Mouse (Mus musculus): ENCODE measurements around the gene S1pr1. TPM values are rescaled to one million over a fixed set of nuclear protein-coding genes. Genes with fewer than 3 reads are reported as not detected.

Gene S1pr1
- polyA plus RNA-seq, 1 experiment from 2014 or later: 1.6 TPM

GRCm38 (mm10) chr3:115702089-115702488 lies 12.8 kb downstream of the S1pr1 start:
- CTCF ChIA-PET: interaction anchor here (4.6 kb wide), 1 partner anchor 11 kb away, joined by 25 read pairs; no protein-coding TSS in a partner anchor

DNA sequence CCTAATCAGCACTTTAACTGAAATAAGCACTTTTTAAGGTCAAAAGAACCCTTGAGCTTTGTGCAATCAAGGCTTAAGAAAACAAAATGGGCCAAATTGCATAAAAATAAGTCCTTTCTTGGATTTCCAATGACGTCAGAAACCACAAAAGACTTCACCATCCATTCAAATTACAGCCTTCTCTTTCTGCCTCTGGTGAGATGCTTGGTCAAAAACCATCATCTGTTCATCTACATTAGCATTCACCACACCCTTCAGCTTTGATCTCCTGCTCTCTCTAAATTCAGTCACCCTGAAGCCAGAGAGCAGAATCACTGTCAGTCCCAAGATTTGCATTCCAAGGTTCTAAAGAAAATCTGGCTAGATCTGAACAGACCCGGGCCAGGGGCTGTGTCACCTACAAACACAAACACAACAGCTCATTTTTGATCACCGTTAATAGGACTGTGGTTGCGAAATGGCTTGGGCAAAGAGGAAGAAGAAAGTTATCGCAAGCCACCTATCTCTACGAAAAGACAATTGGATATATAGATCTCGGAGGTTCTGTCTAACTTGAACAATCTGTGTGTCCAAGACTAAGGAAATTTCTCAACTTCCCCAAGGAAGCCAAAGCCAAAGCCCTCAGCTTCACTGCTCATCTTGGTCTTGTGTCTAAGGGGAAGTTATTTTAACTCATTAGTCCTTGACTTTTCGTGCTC lies 19.5 kb downstream of the S1pr1 start:
- TF ChIP-seq CTCF (IDR thresholded peaks at IDR 0.05): no peak
- in situ Hi-C loops (cut with MboI; ENCODE audit: low pct_unique_long_range_greater_than_20kb): no loop called here
- no peaks in the 10 kb centered on the region for H3K27me3 ChIP-seq
- no peak for ATAC-seq
- CTCF ChIA-PET: interaction anchor here (0.6 to 2.6 kb wide), 4 partner anchors 12 to 17 kb away, joined by 3 to 10 read pairs (median 4); no protein-coding TSS in a partner anchor
- DNase-seq (ENCODE audit: low read depth, low spot score): no peak
- POLR2A ChIA-PET: interaction anchor here (0.6 kb wide), 1 partner anchor 29 kb away, joined by 3 read pairs; no protein-coding TSS in a partner anchor

More at GRCm38 (mm10) chr3:115702089-115702488, 12.8 kb downstream of the S1pr1 start:
- H3K27me3 ChIP-seq: no peaks in the 10 kb centered on the region
- in situ Hi-C loops (cut with MboI; ENCODE audit: low pct_unique_long_range_greater_than_20kb): no loop called here
- DNase-seq (ENCODE audit: low read depth, low spot score) (peak; percentile 17), ATAC-seq (no peak)
- POLR2A ChIA-PET: interaction anchor here (1.6 kb wide), 1 partner anchor 12 kb away, joined by 5 read pairs; the partner anchor contains the start of gene S1pr1
- TF ChIP-seq CTCF (IDR thresholded peaks at IDR 0.05): no peak

- ChIA-PET CTCF (interaction anchor here (0.7 to 2.6 kb wide), 5 partner anchors 9 to 20 kb away, joined by 3 to 10 read pairs (median 4); no protein-coding TSS in a partner anchor), POLR2A (no interaction called here)
- in situ Hi-C loops (cut with MboI; ENCODE audit: low pct_unique_long_range_greater_than_20kb): no loop called here
- no peak for TF ChIP-seq CTCF (IDR thresholded peaks at IDR 0.05)
- ATAC-seq (no peak), DNase-seq (ENCODE audit: low read depth, low spot score) (no peak)
- H3K27me3 ChIP-seq: no peaks in the 10 kb centered on the region
Measured at GRCm38 (mm10) chr3:115694168-115694567, 20.7 kb downstream of the S1pr1 start.

GRCm38 (mm10) chr3:115693390-115693789 lies 21.5 kb downstream of the S1pr1 start:
- ChIA-PET POLR2A (no interaction called here), CTCF (interaction anchor here (1.2 to 2.6 kb wide), 3 partner anchors 13 to 15 kb away, joined by 3 to 10 read pairs (median 3); no protein-coding TSS in a partner anchor)
- no peaks in the 10 kb centered on the region for H3K27me3 ChIP-seq
- DNase-seq (ENCODE audit: low read depth, low spot score) (no peak), ATAC-seq (no peak)
- in situ Hi-C loops (cut with MboI; ENCODE audit: low pct_unique_long_range_greater_than_20kb): no loop called here
- no peak for TF ChIP-seq CTCF (IDR thresholded peaks at IDR 0.05)

DNA sequence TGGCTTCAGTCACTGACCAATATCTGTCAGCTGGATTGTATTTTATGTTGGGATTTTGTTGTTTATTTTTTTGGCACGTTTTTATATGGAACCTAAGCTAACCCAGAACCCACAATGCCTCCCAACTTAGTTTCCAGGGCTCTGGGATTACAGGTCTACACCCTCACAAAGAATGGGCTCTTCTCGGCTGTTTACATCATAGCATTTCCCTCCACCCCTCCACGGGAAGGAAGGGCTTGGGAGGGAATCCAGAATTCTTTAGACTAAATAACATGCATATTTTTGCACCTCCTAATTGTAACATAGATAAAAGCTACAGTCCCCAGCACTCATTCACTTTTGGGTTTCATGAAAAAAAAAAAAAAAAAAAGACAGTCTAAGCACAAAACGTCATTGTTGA lies 22.0 kb downstream of the S1pr1 start:
- no peaks in the 10 kb centered on the region for H3K27me3 ChIP-seq
- ChIA-PET CTCF (interaction anchor here (0.9 to 2.6 kb wide), 3 partner anchors 12 to 20 kb away, joined by 3 to 10 read pairs (median 3); no protein-coding TSS in a partner anchor), POLR2A (no interaction called here)
- no peak for DNase-seq (ENCODE audit: low read depth, low spot score)
- ATAC-seq: no peak
- no peak for TF ChIP-seq CTCF (IDR thresholded peaks at IDR 0.05)
- in situ Hi-C loops (cut with MboI; ENCODE audit: low pct_unique_long_range_greater_than_20kb): no loop called here

DNA sequence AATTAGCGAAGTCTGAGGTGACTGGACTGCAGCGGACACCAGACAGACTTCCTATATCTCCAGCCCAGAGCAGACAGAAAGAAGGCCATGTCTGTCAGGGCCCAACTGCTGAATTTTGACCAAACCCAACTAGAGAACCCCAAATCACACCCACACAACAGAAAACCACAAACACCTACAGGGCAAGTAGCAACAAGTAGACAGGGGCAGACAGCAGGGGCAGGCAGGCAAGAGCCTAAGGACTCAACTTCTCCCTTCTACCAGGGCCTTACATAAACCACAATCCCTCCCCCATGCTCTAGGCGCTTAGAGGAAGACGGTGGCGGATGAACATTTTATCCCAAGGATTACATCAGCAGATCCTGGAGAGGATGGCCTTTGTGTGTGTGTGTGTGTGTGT lies 22.5 kb downstream of the S1pr1 start:
- ChIA-PET POLR2A (no interaction called here), CTCF (interaction anchor here (0.9 to 1.2 kb wide), 2 partner anchors 12 to 21 kb away, joined by 3 read pairs; no protein-coding TSS in a partner anchor)
- in situ Hi-C loops (cut with MboI; ENCODE audit: low pct_unique_long_range_greater_than_20kb): no loop called here
- DNase-seq (ENCODE audit: low read depth, low spot score) (no peak), ATAC-seq (no peak)
- TF ChIP-seq CTCF (IDR thresholded peaks at IDR 0.05): no peak
- H3K27me3 ChIP-seq: no peaks in the 10 kb centered on the region

- no peaks in the 10 kb centered on the region for H3K27me3 ChIP-seq
- ChIA-PET CTCF (interaction anchor here (1.0 to 2.4 kb wide), 6 partner anchors 9 to 29 kb away, joined by 3 to 7 read pairs (median 4); no protein-coding TSS in a partner anchor), POLR2A (no interaction called here)
- no peak for DNase-seq (ENCODE audit: low read depth, low spot score)
- no peak for TF ChIP-seq CTCF (IDR thresholded peaks at IDR 0.05)
- in situ Hi-C loops (cut with MboI; ENCODE audit: low pct_unique_long_range_greater_than_20kb): no loop called here
- no peak for ATAC-seq
Measured at GRCm38 (mm10) chr3:115689920-115690319, 25.0 kb downstream of the S1pr1 start.

DNA sequence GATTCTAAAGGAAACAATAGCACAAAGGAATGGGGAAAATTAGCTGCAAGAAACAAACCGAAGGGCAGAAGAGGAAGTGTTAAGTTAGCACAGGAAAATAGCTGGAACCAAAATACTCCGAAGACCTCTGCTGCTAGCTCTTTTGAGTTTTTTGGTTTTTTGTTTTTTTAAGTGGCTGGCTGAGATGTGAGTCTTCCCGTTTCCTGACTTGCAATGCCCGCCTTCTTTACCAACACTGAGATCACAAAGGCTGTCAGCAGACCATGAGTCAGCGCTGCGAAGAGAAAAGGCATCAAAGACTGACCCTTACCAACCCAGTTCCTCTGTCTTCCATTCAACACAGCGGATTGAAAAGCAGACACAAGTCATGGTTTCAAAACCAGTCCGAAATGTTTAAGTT lies 25.5 kb downstream of the S1pr1 start:
- no peak for TF ChIP-seq CTCF (IDR thresholded peaks at IDR 0.05)
- in situ Hi-C loops (cut with MboI; ENCODE audit: low pct_unique_long_range_greater_than_20kb): no loop called here
- ChIA-PET POLR2A (no interaction called here), CTCF (interaction anchor here (1.0 to 2.4 kb wide), 6 partner anchors 10 to 28 kb away, joined by 3 to 7 read pairs (median 4); no protein-coding TSS in a partner anchor)
- ATAC-seq: peak; percentile 68
- DNase-seq (ENCODE audit: low read depth, low spot score): peak; percentile 28
- H3K27me3 ChIP-seq: no peaks in the 10 kb centered on the region

DNA sequence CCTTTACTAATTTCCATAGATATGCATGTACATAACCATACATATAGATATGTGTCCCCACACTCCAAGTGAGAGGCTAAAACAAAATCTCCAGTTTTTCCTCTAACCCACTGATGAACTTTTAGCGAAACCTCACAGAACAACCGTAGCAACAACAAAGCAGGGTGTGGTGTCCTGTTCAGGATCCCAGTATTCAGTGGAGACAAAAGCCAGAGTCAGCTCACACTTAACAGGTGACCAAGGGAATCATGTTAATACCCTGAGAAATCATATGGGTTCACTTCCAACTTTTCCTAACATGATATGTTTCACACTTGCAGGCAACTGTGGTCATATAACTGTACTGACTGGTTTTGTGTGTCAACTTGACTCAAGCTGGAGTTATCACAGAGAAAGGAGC lies 27.1 kb downstream of the S1pr1 start:
- ChIA-PET CTCF (interaction anchor here (1.2 to 1.4 kb wide), 3 partner anchors 10 to 25 kb away, joined by 3 read pairs; no protein-coding TSS in a partner anchor), POLR2A (no interaction called here)
- no peak for ATAC-seq
- no peak for DNase-seq (ENCODE audit: low read depth, low spot score)
- in situ Hi-C loops (cut with MboI; ENCODE audit: low pct_unique_long_range_greater_than_20kb): no loop called here
- no peaks in the 10 kb centered on the region for H3K27me3 ChIP-seq
- no peak for TF ChIP-seq CTCF (IDR thresholded peaks at IDR 0.05)

DNA sequence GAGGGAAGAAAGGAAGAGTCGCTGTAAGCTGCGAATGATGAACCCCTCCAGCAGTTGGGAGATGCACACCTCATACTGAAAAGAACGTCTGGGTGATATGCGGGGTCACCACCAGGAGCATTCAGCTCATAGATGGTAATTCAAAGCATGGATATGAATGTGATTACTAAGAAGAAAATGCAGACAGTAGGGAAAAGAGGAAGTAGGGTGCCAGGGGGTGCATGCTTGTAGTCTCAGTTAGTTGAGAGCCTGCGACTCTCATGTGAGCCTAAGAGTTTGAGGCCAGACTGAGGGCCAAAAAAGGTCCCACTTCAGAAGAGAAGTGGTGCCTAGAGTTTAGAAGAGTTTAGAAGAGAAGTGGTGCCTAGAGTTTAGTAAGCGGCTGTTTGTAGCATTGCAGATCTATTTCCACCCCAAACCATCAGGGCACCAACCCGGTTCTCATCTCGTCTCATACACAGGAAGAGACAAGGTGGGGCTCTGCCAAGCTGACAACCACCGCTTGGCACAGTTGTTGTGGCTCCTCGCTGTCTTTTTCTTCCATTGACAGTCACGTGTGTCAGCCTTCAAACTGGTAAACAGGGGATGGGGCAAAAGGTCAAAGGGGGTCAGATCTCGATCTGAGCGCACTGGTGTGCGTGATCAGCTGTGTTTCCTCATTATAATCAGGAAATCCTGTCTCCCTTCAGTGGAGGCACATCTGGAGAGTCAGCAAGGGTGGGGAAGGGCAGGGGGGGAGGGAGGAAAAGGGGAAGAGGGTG lies 32.4 kb downstream of the S1pr1 start:
- DNase-seq (ENCODE audit: low read depth, low spot score): no peak

More for the DNA sequence above, 32.4 kb downstream of the S1pr1 start:
- no peak for ATAC-seq
- in situ Hi-C loops (cut with MboI; ENCODE audit: low pct_unique_long_range_greater_than_20kb): no loop called here
- no peaks in the 10 kb centered on the region for H3K27me3 ChIP-seq
- CTCF ChIA-PET: interaction anchor here (1.1 to 1.5 kb wide), 3 partner anchors 10 to 30 kb away, joined by 4 to 6 read pairs (median 4); no protein-coding TSS in a partner anchor
- TF ChIP-seq CTCF (IDR thresholded peaks at IDR 0.05): no peak
- POLR2A ChIA-PET: no interaction called here
